Mouse (Mus musculus) liver, embryonic 14.5 days (tissue): ENCODE data around the gene Rpl35a. TPM values are rescaled to one million over a fixed set of nuclear protein-coding genes. Genes with fewer than 3 reads are reported as not detected.

ENCODE experiments used
- ATAC-seq: fragments of 200-750 bp; cut with Nextera tagmentation; 2 replicates; pipeline ENCODE4 v1.8.0; 2017; ENCODE audit warnings: moderate number of reproducible peaks, mild to moderate bottlenecking, moderate library complexity; ENCODE audit not compliant: insufficient read depth
- DNase-seq, 3 experiments: peaks; one replicate each; pipeline ENCODE4 v3.0.0-alpha.2; 2012 to 2013; ENCODE audit warnings: low read depth in 3 of 3, low spot score in 3 of 3
- H3K27ac ChIP-seq: fragments of 300-500 bp; sonication (generic); 2 replicates; pipeline ENCODE4 v1.5.1; 2014; ENCODE audit warnings: moderate library complexity, mild to moderate bottlenecking, control low read depth, inconsistent platforms
- H3K27me3 ChIP-seq: fragments of 300-500 bp; sonication (generic); 2 replicates; pipeline ENCODE4 v1.6.1; 2014; ENCODE audit warnings: mild to moderate bottlenecking, low read length, moderate library complexity; ENCODE audit not compliant: control insufficient read depth, insufficient read depth
- H3K36me3 ChIP-seq: fragments of 300-500 bp; sonication (generic); replicated peaks from 2 replicates; pipeline ENCODE4 v1.6.1; 2014; ENCODE audit warnings: low read depth; ENCODE audit not compliant: control insufficient read depth, insufficient read depth
- H3K4me1 ChIP-seq, 2 experiments: fragments of 200-500 bp in 1 of 2; fragments of 300-500 bp in 1 of 2; sonication (generic) in 1 of 2; replicated peaks; 2 replicates each; pipeline ENCODE4 v1.6.1; 2012 to 2014; ENCODE audit warnings: antibody characterized with exemption in 1 of 2, inconsistent platforms in 1 of 2, low read length in 1 of 2; ENCODE audit not compliant: control insufficient read depth in 2 of 2, insufficient read depth in 2 of 2
- H3K4me2 ChIP-seq: fragments of 300-500 bp; sonication (generic); 2 replicates; pipeline ENCODE4 v1.6.1; 2014; ENCODE audit warnings: low read depth, mild to moderate bottlenecking, control low read depth, moderate library complexity
- H3K4me3 ChIP-seq, 2 experiments: fragments of 200-500 bp in 1 of 2; fragments of 300-500 bp in 1 of 2; sonication (generic) in 1 of 2; 2 replicates each; pipeline ENCODE4 v1.5.1; 2012 to 2014; ENCODE audit warnings: low read depth in 2 of 2, low read length in 2 of 2, mild to moderate bottlenecking in 2 of 2, control low read depth in 1 of 2, inconsistent platforms in 1 of 2, moderate library complexity in 1 of 2; ENCODE audit not compliant: insufficient read depth in 1 of 2
- H3K9ac ChIP-seq: fragments of 300-500 bp; sonication (generic); replicated peaks from 2 replicates; pipeline ENCODE4 v1.6.1; 2014; ENCODE audit warnings: mild to moderate bottlenecking, control low read depth, moderate library complexity
- H3K9me3 ChIP-seq: fragments of 300-500 bp; sonication (generic); 2 replicates; pipeline ENCODE4 v1.6.1; 2016; ENCODE audit warnings: low read length, mixed read lengths; ENCODE audit not compliant: control insufficient read depth
- CTCF ChIP-seq: IDR thresholded peaks from 2 replicates; pipeline ENCODE4 v1.5.1; 2016; ENCODE audit warnings: antibody characterized with exemption, low read depth, control low read depth
- EP300 ChIP-seq: IDR thresholded peaks from 2 replicates; pipeline ENCODE4 v1.6.1; 2016; ENCODE audit warnings: antibody characterized with exemption, low read depth
- WGBS: fragments of 180-500 bp; shearing (Covaris S2); extraction: QIAGEN DNeasy Blood & Tissue Kit; methylation state at CpG from one replicate; pipeline ENCODE4 v1.1.7; 2014; ENCODE audit not compliant: insufficient replicate concordance; 5-methylcytosine and 5-hydroxymethylcytosine counted together
- polyA plus RNA-seq, 2 experiments: library from polyadenylated mRNA; depleted of rRNA in 1 of 2; stranded (reverse) in 1 of 2; unstranded in 1 of 2; fragments of >200 nt; fragmentation: Nextera tagmentation in 1 of 2; extraction: Ambion mirVana in 1 of 2; gene quantifications; 2 replicates each; pipeline versions ENCODE4 v1.2.1 to v1.2.3; 2012 to 2014

Rpl35a gene
- polyA plus RNA-seq, 2 experiments, result 811 to 863 TPM

DNA sequence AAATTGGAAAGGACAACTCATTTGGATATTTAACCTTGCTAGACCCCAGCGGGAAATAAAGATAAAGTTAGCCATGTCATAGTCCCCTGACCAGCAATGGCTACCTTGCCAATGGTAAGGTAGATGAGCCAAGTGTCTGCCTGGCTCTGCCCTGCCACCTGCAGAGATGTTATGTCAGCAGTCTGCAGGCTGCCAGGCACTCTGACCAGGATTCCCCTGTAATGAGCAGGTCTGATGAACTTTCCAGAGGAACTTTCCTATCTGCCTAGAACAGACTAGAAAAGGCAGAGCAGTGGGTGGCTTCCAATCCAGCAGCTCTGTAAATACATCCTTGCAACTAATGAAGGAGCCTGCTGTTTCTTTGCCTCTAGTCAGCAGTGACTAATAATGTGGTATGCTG, 41.3 kb upstream of the Rpl35a start:
- Histone ChIP-seq H3K27me3 (no peaks in the 10 kb centered on the region), H3K4me1 (no peaks in the 10 kb centered on the region), H3K9me3 (no peaks in the 10 kb centered on the region), H3K27ac (no peak overlapping the region), H3K4me3 (no peak overlapping the region), H3K36me3 (peaks cover 7% of the 10 kb centered on the region; the same call in 1 of the 2 replicates), H3K9ac (no peak overlapping the region), H3K4me2 (no peak overlapping the region)
- ATAC-seq, result no peak
- TF ChIP-seq EP300 (no peak), CTCF (no peak)
- WGBS, result 79% methylated on average over 1 of the region's 1 CpGs
- no peak for DNase-seq

DNA sequence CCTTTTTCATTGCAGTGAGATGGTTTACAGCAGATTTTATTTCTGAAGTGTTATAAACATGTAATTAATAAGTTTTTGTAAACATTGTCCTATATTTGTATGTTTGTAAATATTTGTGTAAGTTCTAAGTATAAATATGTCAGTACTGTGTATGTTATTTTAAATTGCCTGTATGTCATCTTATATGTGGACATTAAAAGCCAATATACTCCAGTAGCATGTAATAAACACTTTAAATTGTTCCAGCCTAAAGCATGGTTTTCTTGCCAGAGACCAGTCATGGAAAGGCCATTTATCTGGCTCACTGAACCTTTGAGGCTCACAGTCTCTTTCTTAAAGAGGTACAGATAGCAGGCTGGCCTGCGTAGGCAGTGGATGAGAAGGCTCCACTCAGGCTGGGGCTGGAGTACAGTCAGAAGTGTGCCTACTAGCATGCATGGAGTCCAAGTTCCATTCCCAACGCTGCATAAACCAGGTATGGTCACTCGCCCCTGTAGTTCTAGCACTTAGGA, 40.8 kb upstream of the Rpl35a start:
- DNase-seq (no peak), ATAC-seq (no peak)
- Histone ChIP-seq H3K36me3 (peaks cover 7% of the 10 kb centered on the region; the same call in 1 of the 2 replicates), H3K9me3 (no peaks in the 10 kb centered on the region), H3K4me1 (no peaks in the 10 kb centered on the region), H3K9ac (no peak overlapping the region), H3K27me3 (no peaks in the 10 kb centered on the region), H3K4me2 (no peak overlapping the region), H3K27ac (no peak overlapping the region), H3K4me3 (no peak overlapping the region)
- 84% methylated on average over 3 of the region's 3 CpGs for WGBS
- no peak for TF ChIP-seq EP300

DNA sequence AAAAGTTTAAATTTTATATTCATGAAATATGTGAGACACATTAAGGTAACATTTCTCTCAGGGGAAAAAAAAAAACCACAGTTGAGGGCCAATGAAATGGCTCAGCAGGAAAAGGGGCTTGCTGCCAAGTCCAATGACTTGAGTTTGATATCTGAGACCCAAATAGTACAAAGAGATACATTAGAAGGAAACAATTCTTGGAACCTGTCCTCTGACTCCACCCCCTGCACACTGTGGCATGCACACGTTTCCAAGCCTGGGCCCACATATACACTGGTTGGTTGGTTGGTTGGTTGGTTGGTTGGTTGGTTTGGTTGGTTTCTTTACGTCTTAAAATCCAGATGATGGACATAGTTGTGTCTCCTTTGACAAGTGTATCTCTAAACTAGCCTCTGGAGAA, 40.3 kb upstream of the Rpl35a start:
- H3K9ac ChIP-seq, result no peak overlapping the region
- H3K9me3 ChIP-seq, result no peaks in the 10 kb centered on the region
- 54% methylated on average over 2 of the region's 2 CpGs for WGBS
- no peak overlapping the region for H3K27ac ChIP-seq
- H3K4me3 ChIP-seq, result no peak overlapping the region
- no peaks in the 10 kb centered on the region for H3K27me3 ChIP-seq
- H3K4me2 ChIP-seq, result no peak overlapping the region
- peaks cover 7% of the 10 kb centered on the region; the same call in 1 of the 2 replicates for H3K36me3 ChIP-seq
- H3K4me1 ChIP-seq, result no peaks in the 10 kb centered on the region
- no peak for ATAC-seq
- TF ChIP-seq CTCF (no peak), EP300 (no peak)
- no peak for DNase-seq

DNA sequence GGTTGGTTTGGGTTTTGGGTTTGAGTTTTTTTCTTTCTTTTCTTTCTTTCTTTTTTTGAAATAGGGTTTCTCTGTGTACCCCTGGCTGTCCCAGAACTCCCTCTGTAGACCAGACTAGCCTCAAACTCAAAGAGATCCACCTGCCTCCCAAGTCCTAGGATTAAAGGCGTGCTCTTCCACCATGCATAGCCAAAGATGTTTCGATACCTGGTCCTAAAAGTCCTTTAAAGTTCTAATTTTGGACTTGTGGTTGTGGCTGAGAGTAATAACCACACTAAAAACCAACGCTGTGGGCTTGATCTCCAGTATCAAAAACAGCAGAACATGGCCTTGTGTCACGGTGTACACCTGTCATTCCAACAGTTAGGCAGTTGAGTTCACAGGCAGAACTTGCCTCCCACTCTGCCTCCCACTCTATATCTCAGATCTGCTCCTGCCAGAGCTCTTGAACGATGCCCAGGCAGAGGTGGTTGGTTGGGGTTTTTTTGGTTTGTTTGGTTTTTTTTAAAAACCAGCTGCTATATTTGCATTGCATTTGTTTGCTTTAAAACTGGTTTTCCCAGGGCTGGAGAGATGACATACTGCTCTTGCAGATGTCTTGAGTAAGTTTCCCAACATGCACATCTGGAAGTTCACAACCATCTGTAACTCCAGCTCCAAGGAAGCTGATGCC, 38.4 kb upstream of the Rpl35a start:
- Histone ChIP-seq H3K9ac (no peak overlapping the region), H3K9me3 (no peaks in the 10 kb centered on the region), H3K4me1 (no peaks in the 10 kb centered on the region), H3K36me3 (peaks cover 6% of the 10 kb centered on the region; the same call in 1 of the 2 replicates), H3K27ac (no peak overlapping the region), H3K4me2 (no peak overlapping the region), H3K27me3 (no peaks in the 10 kb centered on the region), H3K4me3 (no peak overlapping the region)
- TF ChIP-seq CTCF, result no peak
- no peak for TF ChIP-seq EP300
- WGBS, result 64% methylated on average over 5 of the region's 5 CpGs
- DNase-seq, result no peak
- no peak for ATAC-seq

DNA sequence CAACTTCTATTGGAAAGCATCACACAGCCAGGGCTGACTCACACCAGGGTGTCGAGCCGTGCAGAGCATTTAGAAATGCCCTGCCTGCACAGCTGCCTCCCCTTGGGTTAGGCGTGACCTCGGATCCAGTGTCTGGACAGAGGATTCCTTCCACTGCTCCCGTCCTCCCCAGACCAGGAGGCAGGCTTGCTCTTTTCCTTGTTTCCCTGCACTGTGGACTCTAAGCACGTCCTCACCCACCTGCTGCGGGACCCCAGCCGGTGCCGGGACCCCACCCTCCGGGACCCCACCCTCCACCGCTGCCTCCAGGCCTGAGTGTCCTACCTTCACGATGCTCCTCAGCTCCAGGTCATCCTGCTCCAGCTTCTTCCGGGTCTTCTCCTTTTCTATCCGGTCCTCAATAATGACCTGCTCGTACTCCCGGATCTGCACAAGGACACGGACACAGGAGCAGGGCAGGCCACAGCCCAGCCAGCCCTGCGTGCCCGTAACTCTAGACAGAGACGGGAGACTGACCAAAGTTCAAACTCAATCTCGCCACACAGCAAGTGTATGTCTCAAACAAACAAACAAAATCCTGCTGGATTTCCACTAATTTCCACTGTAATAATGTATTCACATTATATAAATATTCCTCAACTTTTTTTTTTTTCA, 37.0 kb upstream of the Rpl35a start:
- Histone ChIP-seq H3K27me3 (no peaks in the 10 kb centered on the region), H3K36me3 (no peaks in the 10 kb centered on the region), H3K9me3 (no peaks in the 10 kb centered on the region), H3K27ac (no peak overlapping the region), H3K9ac (no peak overlapping the region), H3K4me1 (no peaks in the 10 kb centered on the region), H3K4me2 (peak overlapping the region; percentile 13; the same call in 1 of the 2 replicates), H3K4me3 (no peak overlapping the region)
- 71% methylated on average over 21 of the region's 21 CpGs for WGBS
- ATAC-seq, result no peak
- no peak for DNase-seq
- no peak for TF ChIP-seq CTCF
- TF ChIP-seq EP300, result no peak
